Mouse (Mus musculus): Measurements from ENCODE around the gene Gm20458. TPM values are rescaled to one million over a fixed set of nuclear protein-coding genes. Genes with fewer than 3 reads are reported as not detected.

The Gm20458 gene
- 0.46 TPM in 1 of 2 replicates, not detected in the other for total RNA-seq (2017)

DNA sequence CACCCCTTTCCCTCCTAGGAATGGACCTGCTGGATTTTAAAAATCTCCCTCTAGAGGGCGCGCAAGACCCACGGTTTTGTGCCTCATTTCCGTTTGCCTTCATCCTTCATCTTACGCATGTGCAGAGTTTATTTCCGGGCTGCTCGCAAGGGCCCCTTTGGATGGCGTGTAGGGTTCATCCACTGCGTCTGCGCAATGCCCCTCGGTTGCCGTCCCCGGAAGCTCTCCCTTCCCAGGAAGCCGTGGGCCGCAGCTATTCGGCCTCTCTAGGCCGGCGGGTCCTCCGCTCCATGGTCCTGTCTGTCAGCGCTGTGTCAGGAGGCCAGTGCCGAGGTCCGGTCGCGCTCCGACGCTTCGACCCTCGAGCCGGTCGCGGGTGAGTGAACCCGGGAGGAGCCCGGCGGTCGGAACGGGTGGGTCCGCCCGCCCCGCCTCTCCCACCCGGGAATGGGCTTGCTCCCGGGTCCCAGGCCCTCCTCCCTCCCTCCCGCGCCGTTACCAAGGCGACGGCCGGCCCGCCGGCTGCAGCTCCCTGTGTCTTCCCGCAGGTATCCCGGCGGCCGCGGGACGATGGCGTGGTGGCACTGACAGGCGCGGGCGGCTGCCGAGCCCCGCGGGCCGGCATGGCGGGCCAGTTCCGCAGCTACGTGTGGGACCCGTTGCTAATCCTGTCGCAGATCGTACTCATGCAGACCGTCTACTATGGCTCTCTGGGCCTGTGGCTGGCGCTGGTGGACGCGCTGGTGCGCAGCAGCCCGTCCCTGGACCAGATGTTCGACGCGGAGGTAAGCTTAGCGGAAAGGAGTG, at the start of gene Gm20458:
Gene Gm20458, plus strand, starts transcription at position 223 of the 807 bp plus-strand sequence.
- peak; percentile 93 for ATAC-seq (replicated peaks; ENCODE audit: low read depth, poor library complexity, severe bottlenecking)

DNA sequence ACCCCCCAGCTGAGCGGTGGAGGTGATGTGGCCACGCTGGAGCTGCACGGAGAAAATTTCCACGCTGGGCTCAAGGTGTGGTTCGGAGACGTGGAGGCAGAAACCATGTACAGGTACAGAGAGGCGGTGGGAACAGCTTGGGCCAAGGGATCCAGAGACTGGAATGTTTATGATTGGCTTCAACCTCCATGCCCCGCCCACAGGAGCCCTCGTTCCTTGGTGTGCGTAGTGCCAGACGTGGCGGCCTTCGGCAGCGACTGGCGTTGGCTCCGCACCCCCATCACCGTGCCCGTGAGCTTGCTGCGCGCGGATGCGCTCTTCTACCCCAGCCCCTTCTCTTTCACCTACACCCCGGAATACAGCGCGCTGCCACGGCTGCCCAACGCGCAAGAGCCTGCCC, 46.6 kb upstream of the Gm20458 start:
- no peak for ATAC-seq (replicated peaks; ENCODE audit: low read depth, poor library complexity, severe bottlenecking)

DNA sequence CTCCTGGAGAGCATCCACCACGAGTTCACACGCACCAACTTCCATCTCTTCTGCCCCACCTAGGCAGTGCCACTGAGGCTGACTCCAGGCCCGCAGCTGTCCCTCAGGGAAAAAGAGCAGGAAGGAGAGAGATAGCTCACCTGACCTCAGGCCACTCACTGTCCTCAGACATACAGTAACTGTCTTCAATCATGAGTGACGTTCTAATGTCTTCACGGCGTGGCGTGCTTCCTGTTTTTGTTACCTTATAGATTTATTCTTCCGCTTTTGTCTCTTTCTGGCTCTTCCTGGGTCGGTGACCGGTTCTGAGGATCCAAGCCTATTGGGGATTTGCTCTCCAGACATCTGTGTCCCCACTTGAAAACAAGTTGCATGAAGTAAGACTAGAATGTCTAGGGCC, 46.2 kb upstream of the Gm20458 start:
- ATAC-seq (replicated peaks; ENCODE audit: low read depth, poor library complexity, severe bottlenecking) = no peak

DNA sequence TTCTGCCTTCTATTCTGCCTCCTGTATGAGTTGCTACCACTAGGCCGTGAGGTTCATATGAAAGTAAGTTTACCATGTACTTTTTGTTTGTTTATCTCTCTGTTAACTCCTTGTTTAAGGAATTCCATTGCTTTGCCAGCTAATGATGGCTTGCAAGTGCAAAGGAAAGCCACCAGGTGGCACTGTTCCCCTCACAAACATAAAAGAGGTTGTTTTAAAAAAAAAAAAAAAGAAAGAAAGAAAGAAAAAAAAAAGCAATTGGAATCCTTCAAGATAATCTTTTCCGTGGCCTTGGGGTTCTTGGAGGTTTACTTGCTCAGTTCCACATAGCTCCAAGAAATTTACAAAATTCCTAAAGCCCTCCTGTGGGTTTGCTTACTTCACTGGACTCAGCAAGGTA, 43.6 kb upstream of the Gm20458 start:
- ATAC-seq (replicated peaks; ENCODE audit: low read depth, poor library complexity, severe bottlenecking) = no peak

DNA sequence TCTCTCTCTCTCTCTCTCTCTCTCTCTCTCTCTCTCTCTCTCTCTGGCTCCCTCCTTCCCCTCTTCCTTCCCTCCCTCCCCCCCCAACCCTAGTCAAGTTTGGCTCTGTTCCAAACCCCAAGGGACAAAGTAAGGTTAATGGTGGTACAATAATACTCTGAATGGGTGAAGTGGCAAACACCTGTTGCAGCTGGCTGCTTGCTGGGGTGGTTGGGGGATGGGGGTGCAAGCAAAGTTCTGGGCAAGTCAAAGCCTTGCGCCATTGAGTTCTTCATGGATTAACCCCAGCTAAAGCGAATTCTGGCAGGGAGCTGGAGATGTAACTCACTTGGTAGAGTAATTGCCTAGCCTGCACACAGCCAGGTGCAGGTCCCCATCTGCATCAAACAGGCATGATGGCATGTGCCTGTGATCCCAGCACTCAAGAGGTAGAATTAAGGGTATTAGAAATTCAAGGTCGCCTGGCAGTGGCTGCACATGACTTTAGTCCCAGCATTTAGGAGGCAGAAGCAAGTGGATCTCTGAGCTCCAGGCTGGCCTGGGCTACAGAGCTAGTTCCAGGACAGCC, 42.4 kb upstream of the Gm20458 start:
- ATAC-seq (replicated peaks; ENCODE audit: low read depth, poor library complexity, severe bottlenecking) = no peak

DNA sequence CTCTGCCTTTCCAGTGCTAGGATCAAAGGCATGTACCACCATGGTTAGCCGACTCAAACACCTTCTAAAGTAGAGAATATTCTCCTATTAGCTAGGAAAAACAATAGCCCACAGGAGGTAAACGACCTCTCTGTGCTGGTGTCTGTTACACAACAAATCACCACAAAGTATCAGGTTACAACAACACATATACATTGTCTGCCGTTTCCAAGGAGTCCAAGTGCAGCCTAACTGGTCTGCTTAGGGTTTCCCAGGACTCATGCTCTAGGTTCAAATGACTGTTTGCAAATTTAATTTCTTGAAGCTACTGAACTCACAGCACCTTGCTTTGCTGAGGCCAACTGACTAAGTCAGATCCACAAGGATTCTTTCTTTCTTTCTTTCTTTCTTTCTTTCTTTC, 41.3 kb upstream of the Gm20458 start:
- ATAC-seq (replicated peaks; ENCODE audit: low read depth, poor library complexity, severe bottlenecking) = no peak

DNA sequence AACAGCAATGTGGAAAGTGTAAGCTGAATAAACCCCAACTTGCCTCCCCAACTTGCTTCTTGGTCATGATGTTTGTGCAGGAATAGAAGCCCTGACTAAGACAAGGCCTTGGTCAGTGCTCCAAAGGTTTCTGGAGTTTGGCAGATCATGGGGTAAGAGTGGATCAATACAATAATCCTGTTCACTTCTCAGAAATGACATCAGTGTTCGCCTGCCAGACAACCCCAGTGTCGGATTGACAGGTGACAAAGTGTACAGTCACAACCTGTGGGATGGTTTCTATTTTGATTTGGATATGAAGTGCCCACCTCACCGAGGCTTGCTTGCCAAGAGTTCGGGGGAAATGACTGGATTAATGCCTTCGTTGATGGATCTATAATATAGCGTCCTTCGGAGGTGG, 39.5 kb upstream of the Gm20458 start:
- no peak for ATAC-seq (replicated peaks; ENCODE audit: low read depth, poor library complexity, severe bottlenecking)

DNA sequence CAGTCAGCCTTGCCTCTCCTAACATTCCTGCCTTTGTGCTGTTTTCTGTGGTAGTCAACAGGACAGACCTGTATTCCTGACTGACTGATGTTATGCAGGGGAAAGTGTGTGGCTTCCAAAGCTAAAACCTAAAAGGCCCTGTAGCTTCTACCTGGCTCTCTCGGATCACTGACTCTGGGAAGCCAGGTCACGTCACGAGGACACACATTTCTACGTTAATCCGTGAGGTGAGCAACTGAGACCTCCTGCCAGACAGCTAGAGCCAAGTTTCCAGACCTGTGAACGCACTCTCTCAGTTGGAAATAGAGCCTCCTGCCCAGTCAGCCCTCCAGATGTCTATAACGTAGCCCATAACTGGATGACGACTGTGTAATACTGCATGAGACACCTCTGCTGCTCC, 38.8 kb upstream of the Gm20458 start:
- ATAC-seq (replicated peaks; ENCODE audit: low read depth, poor library complexity, severe bottlenecking) = no peak

DNA sequence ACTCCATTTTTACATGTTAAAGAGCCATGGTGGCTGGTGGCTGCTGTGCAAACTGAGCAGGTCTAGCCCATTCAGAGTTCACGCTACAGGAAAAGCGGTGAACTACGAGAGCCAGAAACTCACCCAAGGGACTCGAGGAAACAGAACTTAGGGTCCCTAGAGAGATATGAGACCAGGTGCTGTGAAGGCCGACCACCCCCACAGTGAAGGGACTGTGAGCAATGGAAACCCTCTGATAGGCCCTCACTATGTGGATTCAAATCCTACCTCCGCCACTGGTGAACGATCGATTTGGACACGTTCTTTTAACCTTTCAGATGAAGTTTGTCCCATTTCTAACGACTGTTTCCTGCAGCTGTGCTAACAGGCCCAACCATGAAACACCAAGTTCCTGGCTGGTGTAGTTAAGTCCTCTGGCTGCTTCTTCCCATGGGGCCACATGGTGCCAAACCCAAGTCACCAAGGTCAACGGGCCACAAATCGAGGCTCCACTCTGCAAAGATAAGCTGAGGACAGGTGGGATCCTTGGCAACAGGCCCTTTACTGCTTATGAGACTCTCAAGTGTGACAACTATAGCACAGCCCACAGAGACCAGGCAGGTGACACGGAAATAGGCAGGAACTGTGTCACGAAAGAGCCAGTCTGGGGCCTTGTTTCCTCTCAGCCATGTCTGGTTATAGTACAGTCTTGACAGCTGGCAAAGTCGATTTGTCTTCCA, 37.9 kb upstream of the Gm20458 start:
- no peak for ATAC-seq (replicated peaks; ENCODE audit: low read depth, poor library complexity, severe bottlenecking)

DNA sequence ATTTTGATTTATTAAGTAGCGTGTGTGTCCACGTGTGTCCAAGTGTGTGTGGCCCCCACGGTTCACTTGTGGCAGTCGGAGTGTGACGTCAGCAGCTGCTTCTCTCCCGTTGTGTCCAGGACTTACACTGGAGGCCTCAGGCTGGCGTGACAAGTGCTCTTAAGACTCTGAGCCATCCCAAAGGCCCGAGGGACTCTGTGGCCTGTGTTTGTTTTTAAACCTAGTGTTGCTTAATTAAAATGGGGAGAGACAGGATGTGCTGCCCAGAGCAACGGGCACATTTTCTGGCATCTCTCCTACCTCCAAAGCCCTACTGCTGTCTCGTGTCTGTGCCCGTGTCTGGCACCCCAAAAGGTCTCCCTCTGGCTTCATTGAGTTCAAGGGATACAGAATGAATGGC, 37.3 kb upstream of the Gm20458 start:
- no peak for ATAC-seq (replicated peaks; ENCODE audit: low read depth, poor library complexity, severe bottlenecking)

DNA sequence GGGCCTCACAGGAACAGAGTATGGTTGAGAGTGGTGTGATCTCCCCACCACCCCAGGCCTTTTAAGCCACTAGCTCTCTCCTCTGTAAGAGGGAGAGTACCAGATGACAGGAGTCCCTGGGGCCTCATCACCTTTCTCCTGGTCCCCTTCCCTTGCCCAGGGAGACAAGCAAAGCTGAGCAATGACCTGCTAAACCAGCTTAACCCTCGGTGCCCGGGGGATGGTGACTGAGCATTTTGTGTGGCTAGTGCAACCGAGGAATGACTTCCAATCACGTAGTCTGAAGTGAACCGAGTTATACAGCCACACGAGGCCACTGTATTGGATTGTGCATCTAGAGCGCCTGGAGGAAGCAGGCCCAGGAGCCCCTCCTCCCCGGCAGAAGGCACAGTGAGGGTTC, 36.4 kb upstream of the Gm20458 start:
- ATAC-seq (replicated peaks; ENCODE audit: low read depth, poor library complexity, severe bottlenecking) = no peak

DNA sequence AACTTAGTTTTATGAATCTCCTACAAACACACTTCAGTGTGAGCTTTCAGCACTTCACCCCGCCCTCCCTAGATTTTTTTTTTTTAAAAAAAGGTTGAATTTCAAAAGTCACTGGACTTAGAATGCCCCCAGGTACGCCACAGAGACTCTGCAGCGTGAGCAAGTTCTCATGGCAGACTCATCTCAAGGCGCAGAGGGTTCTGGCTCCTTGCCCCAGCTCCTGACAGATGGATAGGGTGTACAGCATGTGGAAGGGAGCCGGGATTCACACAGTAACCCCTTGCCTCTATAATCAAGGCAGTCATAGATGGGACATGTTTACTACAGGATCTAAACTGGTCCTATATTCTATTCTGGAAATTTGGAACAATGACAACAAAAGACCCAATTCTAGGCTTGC, 35.4 kb upstream of the Gm20458 start:
- no peak for ATAC-seq (replicated peaks; ENCODE audit: low read depth, poor library complexity, severe bottlenecking)

DNA sequence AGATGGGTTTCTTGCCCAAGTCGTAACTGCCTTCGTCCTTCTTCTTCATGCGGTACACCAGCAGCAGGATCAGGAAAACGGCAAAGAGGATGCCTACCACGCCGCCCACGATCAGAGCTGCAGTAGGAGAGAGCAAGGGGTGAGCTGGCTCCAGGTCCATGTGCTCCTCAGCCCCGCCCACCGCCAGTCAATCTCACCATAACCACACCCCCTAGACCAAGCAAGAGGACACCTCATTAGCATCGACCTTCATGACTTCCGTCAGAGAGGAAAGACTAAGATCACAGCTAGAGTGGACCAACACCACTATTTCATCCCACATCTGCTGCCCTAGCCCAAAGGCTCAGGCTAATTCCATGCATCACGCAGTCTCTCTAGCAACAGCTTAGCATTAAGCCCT, 34.6 kb upstream of the Gm20458 start:
- ATAC-seq (replicated peaks; ENCODE audit: low read depth, poor library complexity, severe bottlenecking) = no peak

DNA sequence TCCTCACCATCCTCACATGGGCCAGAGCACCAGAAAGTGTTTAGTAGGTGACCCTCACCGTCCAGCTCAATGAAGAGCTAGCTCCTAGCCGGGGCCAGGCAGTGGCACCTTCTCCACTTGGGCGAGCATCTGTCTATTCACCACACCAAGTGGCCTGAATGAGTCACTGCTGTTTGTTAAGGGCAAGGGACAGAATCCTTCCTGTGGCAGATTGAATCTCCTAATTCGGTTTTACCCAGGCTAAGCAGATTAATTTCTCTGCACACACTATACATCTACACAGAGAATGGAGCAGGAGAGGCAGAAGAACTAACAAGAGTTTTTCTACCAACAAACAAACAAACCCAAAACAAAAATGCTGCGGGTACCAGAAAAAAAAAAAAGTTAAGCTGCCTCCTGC, 33.8 kb upstream of the Gm20458 start:
- ATAC-seq (replicated peaks; ENCODE audit: low read depth, poor library complexity, severe bottlenecking) = no peak

DNA sequence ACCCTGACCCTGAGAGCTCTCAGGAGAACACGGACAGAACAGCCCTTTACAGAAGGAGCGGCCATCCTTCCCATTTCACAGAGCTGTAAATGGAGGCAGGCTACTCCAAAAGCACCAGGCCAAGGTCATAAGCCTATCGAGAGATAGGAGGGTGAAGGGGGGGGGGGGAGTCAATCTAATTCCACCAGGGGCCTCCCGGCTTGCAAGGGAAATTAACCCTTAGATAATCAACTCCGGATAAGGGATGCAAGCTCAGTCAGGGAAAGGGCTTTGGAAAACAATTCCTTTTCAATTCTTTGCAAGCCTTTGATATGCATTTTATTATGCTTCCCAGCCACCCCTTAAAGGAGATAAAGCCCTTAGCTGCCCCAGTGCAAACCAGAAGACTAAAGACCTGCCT, 32.3 kb upstream of the Gm20458 start:
- no peak for ATAC-seq (replicated peaks; ENCODE audit: low read depth, poor library complexity, severe bottlenecking)

DNA sequence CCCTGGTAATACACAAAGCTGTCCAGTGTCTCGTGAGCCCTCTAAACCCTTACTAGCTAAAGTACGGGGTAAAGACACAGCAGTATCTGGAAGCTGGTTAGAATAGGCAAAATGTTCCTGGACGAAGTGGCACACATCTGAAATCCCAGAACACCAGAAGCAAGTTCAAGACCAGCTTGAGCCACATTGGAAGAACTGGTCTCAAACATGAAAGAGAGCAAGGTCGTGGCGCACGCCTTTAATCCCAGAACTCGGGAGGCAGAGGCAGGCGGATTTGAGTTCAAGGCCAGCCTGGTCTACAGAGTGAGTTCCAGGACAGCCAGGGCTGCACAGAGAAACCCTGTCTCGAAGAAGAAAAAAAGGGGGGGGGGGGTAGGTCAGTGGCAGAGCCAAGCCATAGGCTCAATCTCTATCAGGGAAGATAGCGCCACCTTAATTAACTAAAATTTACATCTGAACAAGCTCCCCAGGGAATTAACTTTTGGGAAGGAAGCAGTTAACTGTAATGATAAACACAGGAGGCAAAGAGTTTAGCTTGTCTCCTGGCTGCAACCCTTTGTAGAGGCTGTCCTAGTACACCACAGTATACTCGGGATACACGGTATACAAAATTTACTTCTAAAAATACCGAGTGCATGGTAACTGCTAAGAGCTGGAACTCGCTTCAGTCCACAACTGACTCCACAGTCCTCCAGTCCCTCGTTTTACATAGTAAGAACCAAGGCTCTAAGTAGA, 30.7 kb upstream of the Gm20458 start:
- ATAC-seq (replicated peaks; ENCODE audit: low read depth, poor library complexity, severe bottlenecking) = no peak

DNA sequence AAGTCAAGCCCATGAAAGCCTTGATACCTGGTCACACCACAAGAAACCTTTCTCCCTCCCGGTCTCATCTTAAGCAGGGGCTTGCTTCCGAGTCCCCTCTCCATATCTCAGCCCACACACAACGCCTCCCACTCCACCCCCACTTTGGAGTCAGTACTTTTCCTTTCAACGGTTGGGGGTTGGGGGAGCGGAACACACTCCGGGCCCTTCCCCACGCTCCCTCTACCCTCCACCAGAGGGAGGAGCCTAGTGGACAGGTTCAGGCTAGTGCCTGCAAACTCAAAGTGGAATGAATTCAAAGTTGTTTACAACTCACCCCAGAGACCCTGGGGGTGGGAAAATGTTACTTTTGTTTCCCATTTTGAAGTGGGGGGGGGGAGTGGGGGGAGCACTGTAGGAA, 30.1 kb upstream of the Gm20458 start:
- ATAC-seq (replicated peaks; ENCODE audit: low read depth, poor library complexity, severe bottlenecking) = 0 out of 2 replicates have a peak, but pooled peaks have one; percentile 50

DNA sequence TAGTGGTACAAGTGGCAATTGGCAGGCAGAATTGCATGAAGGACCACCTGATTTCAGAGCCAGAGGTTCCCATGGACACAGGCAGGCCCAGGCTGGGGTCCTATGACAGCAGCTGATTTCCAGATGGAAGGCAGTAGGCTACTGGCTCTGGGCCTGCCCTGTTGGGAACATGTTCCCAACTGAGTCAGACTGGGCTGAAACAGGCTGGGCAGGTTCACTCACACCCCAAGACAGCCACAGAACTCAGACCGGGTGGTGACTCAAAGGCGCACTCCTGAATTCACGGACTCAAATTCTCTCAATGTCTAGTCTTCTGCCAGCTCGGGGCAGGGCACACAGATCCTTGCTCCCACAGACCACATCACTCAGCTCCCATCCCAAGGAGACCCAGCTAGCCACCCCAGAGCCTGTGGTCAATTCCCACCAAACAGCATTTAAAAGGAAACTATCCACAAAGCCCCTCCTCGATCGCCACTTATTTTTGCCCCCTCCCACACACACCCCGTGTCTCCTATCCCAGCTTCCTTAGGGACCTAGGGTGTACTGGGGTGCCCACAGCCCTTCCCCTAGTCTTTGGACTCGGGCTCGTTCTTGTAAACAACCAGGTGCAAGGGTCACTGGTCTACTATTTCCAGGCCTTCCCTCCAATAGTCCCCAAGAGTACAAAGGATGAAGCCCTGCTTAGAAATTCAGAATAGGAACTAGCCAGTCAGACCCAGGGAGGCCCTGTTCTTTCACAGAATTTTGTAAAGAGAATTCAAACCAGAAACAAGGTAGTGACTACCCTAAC, 28.9 kb upstream of the Gm20458 start:
- no peak for ATAC-seq (replicated peaks; ENCODE audit: low read depth, poor library complexity, severe bottlenecking)

DNA sequence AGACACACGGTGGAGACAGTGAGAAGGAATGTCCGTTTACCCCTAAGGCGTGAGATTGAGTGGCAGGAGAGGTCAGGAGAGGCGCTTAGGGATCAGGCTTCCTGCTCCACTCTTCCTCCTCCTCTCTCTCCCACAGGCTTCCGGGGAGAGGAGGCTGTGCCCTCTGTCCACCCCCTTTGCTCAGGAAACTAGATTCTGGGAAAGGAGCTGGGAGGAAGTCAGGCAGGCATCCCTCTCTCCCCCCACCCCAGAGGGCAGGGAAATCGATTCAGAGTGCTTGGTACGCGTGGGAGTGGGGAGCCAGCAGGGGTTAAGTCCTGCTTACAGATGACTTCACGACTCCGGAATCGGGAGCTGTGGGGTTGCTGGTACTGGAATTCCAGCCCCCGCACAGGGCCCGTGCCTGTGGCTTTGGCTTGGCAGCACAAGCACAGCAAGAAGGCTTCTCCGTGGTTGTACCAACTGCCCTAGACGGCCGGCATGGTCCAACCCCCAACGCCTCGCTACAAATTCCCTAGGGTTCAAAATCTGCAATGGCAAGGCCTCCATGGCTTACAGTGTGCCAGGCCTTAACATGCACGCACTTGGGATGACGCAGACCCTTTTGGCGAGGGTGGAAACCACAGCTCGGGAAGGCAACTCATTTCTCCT, 28.1 kb upstream of the Gm20458 start:
- no peak for ATAC-seq (replicated peaks; ENCODE audit: low read depth, poor library complexity, severe bottlenecking)
